Mouse (Mus musculus): ENCODE measurements around the gene Inpp5k.

DNA sequence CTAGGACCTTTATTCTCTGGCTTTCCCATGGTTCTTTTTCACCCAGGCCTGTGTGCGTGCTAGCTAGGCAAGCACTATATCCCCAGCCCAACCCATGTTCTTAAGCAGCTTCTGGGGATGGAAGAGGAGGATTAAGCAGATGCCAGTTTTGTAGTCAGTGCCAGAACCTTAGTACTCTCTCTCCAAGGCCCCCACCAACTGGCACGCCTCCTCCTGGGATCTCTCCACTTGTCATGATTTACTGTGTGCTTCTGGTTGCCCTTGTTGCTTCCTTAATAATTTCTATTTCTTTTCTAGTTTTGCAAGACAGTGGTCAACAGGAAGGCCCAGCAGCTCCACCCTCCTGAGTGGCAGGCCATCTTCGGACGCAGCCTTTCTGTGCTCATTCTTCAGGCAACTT lies 5.0 kb upstream of the Inpp5k start:
- TF ChIP-seq CTCF (IDR thresholded peaks at IDR 0.05; ENCODE audit: control insufficient read depth, insufficient read depth, low read length) = no peak
- TF ChIP-seq POLR2A (IDR thresholded peaks at IDR 0.05; ENCODE audit: borderline replicate concordance, control insufficient read depth, low read depth, low read length) = no peak
